Mouse (Mus musculus) urinary bladder, postnatal 36 days (tissue): ENCODE data around the gene Hap1.
"Not testable (repeated sequence)": the region's sequence is repeated elsewhere in the genome, so short reads cannot be mapped to it uniquely, and the experiment has no call there.

Experiments
- DNase-seq, 2 experiments: peaks; one replicate each; pipeline ENCODE4 v3.0.0; 2022; ENCODE audit warnings: low spot score in 2 of 2, mixed read lengths in 1 of 2

Hap1 gene

DNA sequence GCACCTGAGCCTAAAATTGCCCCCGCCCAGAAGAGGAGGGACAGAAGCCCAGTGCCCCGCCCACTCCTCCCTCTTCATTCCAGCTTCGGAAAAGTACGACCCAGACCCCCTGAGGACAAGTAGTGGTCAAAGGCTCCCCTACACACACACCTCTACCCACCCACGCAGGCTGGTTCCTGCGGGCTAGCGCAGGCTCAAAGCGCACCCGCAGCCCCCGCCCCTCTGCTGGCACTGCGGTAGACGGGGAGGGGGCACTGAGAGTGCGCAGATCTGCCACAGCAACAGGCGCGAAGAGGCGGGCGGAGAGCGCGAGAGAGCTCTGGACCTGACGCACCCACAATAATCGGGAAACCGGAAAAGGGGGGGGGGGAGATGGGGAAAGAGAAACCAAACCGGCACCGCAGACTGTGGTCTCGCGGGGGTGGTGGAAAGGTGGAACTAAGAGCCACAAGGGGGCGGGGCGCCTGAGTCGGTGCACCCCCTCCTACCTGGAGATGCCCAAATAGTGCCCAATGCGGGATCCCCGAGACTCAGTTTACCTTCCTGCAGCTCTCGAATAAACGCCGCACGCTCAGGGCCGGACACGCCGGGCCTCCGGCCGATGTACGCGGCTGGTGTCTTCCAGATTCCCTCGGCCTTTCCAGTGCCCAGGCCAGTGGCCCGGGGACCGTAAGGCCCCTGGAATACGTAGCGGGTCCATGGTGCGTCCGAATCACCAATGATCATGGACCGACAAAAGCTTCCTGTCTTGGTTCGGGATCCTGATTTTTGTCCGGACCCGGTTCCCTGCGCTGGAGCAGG is 577 bp downstream of the Hap1 start:
- DNase-seq, result peak in 1 of 2 experiments; percentile 26

DNA sequence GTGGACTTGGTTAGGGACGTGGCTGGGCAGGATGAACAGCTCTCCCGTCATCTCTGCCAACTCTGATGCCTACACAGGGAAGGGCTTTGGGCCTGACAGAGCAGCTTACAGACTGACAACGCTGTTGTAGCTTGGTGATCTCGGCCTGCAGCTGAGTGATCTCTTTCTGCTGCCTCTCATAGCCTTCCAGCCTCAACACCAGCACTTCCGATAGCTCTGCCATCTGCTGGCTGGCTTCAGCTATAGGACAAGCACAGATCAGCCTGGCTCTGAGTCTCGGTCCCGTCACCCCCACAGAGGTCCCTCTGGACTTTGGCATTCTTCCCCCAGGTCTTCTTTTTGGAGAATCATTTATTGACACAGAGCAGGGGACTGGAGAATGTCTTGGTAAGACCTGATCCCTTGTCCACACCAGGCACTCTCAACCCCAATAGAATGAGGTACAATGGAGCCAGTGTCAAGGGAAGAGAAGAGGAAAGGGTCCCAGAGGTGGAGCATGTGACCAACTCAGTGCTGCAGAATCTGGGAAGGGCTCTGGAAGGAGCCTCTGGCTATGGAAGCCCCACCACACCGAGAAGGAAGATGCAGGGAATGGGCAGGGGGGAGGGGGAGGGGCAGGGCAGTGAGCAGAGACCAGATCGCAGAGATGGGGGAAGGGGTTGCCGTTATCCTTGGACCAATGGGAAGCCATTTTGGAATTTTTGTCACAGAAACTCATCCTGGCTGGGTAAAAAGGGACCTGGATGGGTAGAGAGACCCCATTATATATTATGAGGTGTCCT is 3.7 kb downstream of the Hap1 start:
- no peak for DNase-seq

DNA sequence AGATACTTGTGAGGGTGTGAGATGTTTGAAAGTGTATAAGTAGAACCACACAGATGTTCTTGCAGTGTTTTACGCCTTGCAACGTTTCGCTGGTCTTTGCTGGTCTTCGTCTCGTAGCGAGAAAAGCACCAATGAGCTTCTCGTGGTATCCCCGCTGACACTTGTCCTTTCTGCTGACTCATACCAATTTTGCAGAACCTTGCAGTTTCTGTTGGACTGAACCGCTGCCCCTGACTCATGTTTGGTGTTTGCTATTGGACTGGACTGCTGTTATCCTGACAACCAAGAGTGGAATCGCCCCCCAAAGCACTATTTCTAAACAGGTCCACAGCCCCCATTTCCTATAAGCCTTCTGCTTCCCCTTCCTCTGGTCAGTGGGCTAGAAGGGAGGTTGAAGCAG is 11.7 kb downstream of the Hap1 start:
- DNase-seq, result no peak

DNA sequence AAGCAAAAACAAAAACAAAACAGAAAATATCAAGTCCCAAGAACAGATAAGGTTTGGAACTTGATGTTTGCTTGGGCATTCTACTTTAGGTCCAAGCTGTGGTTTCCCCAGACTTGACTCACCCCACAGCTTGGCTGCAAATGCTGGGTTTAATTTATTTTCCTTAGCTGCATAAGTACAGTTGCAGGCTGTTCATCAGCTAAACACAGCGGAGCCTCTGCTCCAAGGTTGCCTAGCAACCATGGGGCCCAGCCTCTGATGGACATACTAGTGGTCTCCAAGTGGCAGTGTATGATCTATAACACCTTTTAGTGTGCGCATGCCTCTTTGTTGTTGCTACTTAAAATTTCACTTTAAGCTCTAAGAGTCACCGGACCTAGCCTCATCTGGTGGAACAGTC is 20.2 kb downstream of the Hap1 start:
- DNase-seq, result no peak

DNA sequence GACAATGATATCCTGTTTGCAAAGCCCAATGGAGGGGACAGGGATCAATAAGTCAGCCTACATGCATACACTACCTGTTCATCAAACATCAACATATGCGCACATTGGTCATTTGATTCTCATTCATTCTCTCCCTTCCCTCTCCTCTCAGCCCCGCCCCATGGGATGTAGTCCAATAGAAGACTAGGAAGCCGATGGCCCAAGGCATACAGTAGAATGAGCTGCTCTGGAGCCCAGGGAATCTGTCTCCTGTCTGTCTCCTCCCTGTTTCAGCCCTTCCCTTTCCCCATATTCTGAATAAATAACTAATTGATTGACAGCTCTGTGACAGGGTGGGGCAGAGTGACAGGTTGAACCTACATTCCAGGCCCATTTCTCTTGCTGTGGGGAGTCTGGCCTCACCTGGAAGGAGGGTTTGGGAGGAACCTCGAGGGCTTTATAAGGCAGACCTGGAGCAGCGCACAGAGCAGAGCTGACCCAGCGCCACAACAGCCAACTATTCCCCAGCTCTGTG is 21.9 kb downstream of the Hap1 start, which contains the start of gene Gast:
Gene Gast (plus strand): TSS at position 464 of the 514 bp plus-strand sequence.
- DNase-seq, result no peak

DNA sequence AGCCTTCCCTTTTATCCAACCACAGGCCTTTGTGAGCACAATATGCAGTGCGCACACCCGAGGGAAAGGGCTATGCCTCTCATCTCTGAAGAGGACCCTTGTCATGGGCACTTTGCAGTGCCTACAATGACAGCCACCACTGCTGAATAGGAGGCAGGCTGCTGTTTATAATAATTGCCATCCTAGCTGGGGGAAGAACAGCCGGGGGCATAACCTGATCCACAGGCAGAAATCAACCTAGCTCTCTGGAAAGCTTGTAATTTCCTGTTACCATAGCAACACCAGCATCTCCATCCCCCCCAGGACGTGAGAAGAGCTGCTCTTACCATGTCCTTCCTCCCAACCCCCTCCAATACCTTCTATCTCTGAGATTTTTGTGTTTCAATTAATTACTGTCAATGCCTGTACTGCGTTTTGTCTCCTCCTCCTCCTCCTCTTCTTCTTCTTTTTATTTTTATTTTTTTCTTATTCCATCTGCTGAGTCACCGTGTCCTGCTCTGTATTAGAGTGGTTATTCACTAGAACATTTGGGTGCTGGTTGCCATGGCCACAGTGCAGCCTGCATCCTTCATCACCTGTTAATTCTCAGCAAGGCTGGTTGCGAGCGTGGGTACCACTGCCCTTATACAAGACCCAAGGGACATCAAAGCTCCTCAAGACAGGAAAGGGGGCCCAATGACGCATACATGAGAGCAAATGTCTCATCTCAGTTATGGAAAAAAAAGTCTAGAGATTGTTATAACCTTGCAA is 23.0 kb downstream of the Hap1 start:
- no peak for DNase-seq

DNA sequence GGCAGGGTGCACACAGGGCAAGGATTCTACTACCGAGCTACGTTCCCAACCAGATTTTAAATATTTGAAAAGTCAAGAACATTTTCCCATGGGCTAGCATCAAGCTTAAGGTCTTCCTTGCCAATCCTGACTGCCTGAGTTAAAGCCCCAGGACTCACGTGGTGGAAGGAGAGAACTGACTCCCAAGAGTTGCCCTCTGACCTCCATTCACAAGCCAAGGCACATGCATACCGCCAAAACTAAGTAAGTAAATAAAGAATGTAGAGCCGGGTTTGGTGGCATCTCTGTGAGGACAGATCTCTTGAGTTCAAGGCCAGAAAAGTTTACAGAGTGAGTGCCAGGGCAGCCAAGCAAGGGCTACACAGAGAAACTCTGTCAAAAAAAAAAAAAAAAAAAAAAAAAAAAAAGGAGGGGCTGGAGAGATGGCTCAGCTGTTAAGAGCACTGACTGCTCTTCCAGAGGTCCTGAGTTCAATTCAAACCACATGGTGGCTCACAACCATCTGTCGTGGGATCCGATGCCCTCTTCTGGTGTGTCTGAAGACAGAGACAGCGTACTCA is 25.0 kb downstream of the Hap1 start:
- not testable (repeated sequence) for DNase-seq

DNA sequence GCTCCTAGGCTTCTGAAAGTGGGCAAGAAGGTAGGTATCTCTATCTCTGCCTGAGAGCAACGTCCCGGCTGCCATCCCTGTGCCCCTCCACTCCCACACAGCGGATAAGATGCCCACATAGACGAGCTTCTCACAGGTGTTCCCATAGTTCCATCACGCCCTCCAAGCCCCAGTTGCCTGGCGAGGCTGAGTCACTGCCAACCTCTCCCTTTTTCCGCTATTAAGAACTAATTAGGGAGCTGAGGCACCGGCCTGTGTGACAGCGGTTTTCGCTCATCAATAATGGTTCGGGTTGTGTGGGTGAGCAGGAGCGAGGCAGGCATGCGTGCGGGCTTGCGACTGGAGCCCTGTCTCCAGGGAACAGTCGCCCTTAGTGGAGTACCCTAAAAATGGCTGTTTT is 25.7 kb downstream of the Hap1 start:
- DNase-seq, result no peak

DNA sequence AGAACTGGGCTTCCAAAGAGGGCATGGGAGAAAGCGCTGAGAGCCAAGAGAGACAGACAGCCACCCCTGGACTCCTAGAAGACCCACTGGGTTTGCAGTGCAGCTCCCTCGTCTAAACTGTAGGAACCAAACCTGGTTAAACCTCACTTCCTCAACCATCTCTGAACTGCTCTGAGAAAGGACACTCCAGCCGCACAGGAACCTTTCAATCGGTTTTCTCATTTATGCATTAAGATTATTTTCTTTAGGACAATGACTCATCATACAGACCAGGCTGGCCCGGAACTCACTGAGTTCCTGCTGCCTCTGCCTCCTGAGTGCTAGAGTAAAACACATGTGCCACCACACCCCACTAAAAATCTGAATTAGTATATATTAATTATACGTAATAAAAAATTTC is 28.2 kb downstream of the Hap1 start:
- DNase-seq, result no peak

DNA sequence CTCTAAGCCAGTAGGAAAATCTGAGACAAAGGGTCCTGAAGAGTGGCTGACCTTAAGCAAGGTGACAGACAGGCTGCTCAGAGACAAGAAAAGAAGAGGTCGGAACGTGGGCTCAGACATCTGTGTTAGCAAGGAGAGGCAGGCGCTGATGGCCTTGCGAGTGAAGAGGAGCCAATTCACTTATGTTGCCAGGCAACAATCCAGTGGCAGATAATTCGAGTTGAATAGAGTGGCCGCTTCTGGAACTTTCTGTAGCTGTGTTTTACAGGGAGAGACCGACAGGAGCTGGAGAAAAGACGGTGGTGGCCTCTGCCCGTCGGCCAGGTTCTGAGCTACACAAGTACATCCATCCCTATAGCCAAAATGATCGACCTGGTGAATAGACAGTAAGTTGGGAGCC is 28.6 kb downstream of the Hap1 start:
- DNase-seq, result no peak

DNA sequence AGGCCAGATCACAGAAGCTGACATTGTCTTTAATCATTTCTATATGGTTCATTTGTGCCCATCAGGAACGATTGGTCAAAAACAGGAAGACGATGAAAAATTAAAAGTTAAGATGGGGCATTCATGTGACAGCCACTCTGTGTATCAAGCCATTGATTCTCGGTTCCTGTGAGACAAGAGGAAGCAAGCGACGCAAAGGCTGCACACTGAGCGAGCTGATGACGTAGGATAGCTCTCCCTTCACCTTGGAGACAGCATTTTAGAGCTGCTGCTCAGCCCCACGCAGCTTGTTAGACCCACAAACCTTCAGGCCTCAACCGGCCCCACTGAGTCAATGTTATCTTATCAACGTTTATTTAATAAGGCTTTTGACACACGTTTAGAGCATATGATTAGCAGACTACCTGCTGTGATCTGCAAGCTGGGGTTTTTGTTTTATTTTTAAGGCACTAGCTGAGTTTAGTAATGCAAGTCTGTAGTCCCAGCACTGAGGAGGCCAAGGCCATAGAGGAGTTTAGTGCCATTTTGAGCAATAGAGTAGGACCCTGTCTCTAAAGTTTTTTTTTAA is 30.8 kb downstream of the Hap1 start:
- no peak for DNase-seq

DNA sequence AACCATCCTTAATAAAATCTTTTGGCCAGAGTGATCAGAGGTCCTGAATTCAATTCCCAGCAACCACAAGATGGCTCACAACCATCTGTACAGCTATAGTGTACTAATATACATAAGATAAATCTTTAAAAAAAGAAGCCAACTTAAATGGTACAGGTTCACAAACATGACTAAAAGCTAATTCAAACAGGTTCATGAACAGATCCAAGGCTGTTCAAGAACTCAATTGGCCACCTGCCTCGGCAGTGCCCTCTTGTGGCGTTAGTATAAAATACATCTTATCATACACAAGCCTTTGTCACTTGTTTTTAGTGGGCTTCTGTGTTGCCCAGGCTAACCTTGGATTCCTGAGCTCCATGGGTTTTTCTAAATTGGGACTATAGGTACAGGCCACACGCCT is 32.4 kb downstream of the Hap1 start:
- peak; percentile 25 to 41 for DNase-seq

DNA sequence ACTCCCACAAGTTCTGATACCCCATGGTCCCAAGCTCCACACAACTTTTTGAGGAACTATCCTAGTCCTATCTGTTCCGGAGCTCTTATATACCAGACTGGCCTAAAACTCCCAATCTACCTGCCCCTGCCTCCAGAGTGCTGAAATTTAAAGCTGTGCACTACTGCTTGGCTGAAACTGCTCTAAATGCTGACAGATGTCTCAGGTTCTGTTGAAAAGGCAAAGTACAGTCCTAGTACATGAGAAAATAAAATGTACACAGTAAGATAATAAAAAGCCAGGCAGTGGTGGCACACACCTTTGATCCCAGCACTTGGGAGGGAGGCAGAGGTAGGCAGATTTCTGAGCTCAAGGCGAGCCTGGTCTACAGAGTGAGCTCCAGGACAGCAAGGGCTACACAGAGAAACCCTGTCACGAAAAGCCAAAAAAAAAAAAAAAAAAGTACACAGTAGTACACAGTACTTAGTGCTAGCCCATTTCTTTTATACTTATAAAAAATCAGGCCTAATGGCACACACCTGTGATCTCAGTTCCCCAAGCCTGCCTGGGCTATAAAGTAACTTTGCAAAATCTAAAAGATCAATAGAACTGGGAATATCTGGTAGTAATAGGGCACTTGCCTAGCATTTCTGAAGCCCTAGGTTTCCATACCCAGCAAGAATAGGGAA is 33.2 kb downstream of the Hap1 start:
- no peak for DNase-seq

DNA sequence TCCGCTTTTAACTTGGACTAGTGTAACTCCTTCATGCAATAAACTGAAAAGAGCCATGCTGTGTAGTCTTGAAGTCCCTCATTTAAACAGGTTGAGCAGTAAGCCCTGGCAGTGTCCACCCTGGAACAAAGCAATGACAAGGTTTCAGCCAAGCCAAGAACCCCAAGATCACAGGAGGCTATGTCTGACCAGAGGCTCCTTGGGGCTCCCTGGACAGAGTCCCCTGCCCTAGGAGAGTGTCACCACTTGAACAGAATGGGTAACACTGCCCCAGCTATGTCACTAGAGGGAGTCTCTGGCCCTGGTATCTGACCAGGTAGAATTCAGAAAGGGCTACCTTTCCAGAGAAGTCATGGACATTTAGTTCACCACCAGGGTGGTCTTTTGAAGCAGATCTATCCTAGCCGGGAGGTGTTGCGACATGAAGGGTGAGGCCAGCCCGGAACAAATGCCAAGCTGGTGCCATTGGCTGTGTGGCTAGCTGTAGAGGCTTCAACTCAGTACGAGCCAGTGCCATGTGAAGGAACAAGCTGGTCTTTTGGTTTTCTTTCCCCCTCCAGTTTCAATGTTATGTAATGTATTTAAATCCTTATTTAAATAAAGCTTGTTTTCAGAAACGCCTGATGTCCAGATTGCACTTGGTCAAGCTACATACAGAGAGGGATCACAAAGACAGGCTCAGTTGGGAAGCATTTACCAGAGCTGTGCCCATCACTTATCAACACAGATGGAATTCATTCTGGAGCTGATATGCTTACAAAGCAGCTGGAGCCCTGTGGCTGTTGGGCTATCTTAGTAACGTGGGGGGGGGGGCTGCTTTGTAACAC is 34.2 kb downstream of the Hap1 start:
- DNase-seq, result not testable (repeated sequence)

DNA sequence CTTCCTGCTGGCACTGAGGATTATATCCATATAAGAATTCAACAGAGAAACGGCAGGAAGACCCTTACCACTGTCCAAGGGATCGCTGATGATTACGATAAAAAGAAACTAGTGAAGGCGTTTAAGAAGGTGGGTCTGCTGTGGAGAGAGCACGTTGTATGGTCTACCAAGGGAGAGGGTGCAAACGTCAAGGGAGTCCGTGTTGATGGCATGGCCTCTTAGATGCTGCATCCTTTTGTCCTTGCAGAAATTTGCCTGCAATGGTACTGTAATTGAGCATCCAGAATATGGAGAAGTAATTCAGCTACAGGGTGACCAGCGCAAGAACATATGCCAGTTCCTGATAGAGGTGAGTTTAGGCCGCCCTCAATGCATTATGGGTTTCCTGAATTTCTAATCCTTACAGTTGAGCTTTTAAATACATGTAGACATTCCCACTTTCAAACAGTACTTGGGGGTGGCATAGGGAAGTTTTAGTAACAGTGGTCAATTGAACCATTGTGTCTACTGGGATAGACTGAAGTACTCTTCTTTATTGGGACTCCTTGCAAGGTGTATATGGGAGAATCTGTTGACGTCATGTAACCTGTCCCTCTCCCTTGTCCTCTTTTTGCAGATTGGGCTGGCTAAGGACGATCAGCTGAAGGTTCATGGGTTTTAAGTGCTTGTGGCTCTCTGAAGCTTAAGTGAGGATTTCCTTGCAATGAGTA is 35.1 kb downstream of the Hap1 start:
- DNase-seq, result not testable (repeated sequence)

DNA sequence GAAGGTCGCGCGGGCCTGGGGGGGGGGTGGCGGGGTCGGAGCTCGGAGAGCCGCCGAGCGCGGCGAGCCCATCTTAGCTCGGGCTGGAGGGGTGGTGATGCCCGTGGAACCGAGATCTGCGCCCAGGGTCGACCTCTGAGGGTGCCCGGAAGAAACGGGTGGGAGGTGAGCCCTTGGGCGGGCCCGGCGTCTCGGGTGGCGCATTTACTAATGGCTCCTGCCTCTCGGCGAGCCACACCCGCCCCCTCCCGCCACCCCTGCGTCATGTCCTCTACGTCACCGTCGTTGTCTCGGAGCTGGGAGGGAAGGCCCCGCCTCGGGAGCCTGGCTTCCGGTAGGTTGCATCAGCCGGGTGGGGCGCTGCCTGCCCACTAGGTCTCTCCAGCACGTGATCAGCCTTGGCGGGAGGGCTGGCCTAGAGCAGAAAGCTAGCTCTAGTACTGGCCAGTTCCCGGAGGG is 35.7 kb downstream of the Hap1 start:
- peak; percentile 87 to 97 for DNase-seq

DNA sequence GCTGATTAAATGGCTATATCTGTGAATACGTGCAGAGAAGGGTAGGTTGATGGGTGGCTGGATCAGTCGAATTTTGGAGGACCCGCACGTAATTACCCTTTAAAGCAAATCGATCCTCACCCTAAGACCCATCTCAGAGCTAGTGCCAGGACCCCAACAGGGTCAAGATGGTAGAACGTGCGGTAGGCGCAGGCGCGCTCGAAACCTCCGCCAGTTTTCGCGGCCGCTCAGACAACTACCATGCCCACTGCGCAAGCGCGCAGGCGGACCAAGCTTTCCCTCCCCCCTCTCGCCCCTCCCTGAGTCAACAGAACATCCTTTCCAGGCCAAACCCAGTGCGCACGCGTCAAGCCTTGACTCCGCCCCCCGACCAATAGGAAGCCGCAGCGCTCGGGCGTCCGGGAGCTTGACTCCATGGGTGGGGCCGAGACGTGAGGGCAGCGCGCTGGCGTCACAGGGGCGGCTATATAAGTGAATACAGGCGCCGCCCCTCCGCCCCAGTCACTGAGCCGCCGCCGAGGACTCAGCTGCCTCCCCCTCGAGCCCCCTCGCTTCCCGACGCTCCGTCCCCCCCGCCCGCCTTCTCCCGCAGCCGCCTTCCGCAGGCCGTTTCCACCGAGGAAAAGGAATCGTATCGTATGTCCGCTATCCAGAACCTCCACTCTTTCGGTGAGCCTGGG is 36.3 kb downstream of the Hap1 start, which contains the start of gene Eif1:
Gene Eif1 (plus strand): TSS at position 394 of the 680 bp plus-strand sequence.
- peak; percentile 100 for DNase-seq
